Mouse (Mus musculus): Measurements from ENCODE around the gene Vmn2r124. TPM values are rescaled to one million over a fixed set of nuclear protein-coding genes. Genes with fewer than 3 reads are reported as not detected.
"Not testable (repeated sequence)": the region's sequence is repeated elsewhere in the genome, so short reads cannot be mapped to it uniquely, and the experiment has no call there.

Vmn2r124 gene
- not detected for total RNA-seq (2021)
- long read RNA-seq, experiment 1: 0 reads
- long read RNA-seq, experiment 2: 0 reads

DNA sequence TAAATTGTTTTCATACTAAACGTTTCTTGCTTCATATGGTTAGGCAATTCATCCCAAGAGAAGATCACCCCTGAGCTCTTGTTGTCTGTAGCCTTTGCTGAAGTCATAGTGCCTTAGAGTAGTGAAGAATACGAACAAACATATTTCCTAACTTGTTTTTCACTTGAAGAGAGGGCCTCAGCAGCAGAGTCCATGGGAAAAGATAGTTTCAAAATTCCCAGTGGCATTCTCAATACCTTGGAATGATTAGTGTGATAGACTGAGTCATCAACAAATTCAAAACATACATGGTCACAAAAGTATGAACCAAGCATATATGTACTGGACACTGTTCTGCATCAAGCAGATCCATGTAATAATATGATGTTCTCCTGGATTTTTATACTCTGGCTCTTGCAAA lies at the start of gene Vmn2r124:
TSS of gene Vmn2r124 (plus strand) at position 301 of the 400 bp plus-strand sequence.
- DNase-seq (ENCODE audit: low spot score in 2 of 2): no peak

GRCm38 (mm10) chr17:18004752-18005151 lies 44.5 kb upstream of the Vmn2r124 start:
- DNase-seq (ENCODE audit: low spot score in 2 of 2): no peak

- no peak for DNase-seq (ENCODE audit: low spot score in 2 of 2)
Observed at GRCm38 (mm10) chr17:18021433-18021832, 27.8 kb upstream of the Vmn2r124 start, which contains the start of gene Fpr-rs4. Gene Fpr-rs4 (plus strand): TSS chr17:18021733.

GRCm38 (mm10) chr17:18084716-18085115 lies 35.5 kb downstream of the Vmn2r124 start, which contains the start of gene Vmn2r91:
Gene Vmn2r91 (plus strand): TSS chr17:18085016.
- DNase-seq (ENCODE audit: low spot score in 2 of 2): not testable (repeated sequence)

DNA sequence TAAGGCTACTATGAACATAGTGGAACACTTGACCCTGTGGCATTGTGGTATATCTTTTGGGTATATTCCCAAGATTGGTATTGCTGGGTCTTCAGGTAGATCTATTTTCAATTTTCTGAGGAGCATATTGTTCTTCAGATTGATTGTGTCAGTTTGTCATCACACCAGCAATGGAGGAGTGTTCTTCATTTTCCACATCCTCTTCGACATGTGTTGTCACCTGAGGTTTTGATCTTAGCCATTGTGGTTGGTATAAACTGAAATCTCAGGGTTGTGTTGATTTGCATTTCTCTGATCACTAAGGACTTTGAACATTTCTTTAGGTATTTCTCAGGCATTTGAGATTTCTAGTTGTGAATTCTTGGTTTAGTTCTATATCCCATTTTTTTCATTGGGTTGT lies 46.4 kb downstream of the Vmn2r124 start:
- DNase-seq (ENCODE audit: low spot score in 2 of 2): not testable (repeated sequence)

DNA sequence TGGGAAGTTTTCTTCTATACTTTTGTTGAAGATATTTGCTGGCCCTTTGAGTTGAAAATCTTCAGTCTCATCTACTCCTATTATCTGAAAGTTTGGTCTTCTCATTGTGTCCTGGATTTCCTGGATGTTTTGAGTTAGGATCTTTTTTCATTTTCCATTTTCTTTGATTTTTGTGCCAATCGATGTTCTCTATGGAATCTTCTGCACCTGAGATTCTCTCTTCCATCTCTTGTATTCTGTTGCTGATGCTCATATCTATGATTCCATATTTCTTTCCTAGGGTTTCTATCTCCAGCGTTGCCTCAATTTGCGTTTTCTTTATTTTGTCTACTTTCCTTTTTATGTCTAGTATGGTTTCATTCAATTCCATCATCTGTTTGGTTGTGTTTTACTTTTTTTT lies 53.0 kb downstream of the Vmn2r124 start:
- DNase-seq (ENCODE audit: low spot score in 2 of 2): not testable (repeated sequence)

Other genes starting within 250 kb of the Vmn2r124 start
- gene Spaca6, start 222.3 kb upstream of the Vmn2r124 start, total RNA-seq (2021): 10 to 100 TPM; 37.3 to 49.3 TPM
- under 1 TPM; 0.18 to 0.69 TPM for gene Has1, start 194.2 kb upstream of the Vmn2r124 start, total RNA-seq (2021)
- under 1 TPM; 0.20 to 0.26 TPM for gene Fpr1, start 165.5 kb upstream of the Vmn2r124 start, total RNA-seq (2021)
- under 1 TPM in 1 of 2 experiments, not detected in 1; 0.98 TPM for gene Fpr2, start 161.6 kb upstream of the Vmn2r124 start, total RNA-seq (2021)
- not detected for gene Fpr3, start 161.6 kb upstream of the Vmn2r124 start, total RNA-seq (2021)
- not detected for gene Fpr-rs4, start 27.7 kb upstream of the Vmn2r124 start, total RNA-seq (2021)
- not detected for gene Vmn2r91, start 35.6 kb downstream of the Vmn2r124 start, total RNA-seq (2021)
- gene Vmn2r92, start 102.5 kb downstream of the Vmn2r124 start, total RNA-seq (2021): not detected
- not detected for gene Vmn2r94, start 228.3 kb downstream of the Vmn2r124 start, total RNA-seq (2021)
- not detected for gene Vmn2r93, start 248.7 kb downstream of the Vmn2r124 start, total RNA-seq (2021)